Mouse (Mus musculus) 3T3-L1 (cell line): Measurements from ENCODE around the gene Aurkaip1.

ENCODE experiments used
- DNase-seq: peaks from one replicate; pipeline ENCODE4 v3.0.0-alpha.2; 2015; ENCODE audit warnings: low read depth, low spot score

The Aurkaip1 gene

DNA sequence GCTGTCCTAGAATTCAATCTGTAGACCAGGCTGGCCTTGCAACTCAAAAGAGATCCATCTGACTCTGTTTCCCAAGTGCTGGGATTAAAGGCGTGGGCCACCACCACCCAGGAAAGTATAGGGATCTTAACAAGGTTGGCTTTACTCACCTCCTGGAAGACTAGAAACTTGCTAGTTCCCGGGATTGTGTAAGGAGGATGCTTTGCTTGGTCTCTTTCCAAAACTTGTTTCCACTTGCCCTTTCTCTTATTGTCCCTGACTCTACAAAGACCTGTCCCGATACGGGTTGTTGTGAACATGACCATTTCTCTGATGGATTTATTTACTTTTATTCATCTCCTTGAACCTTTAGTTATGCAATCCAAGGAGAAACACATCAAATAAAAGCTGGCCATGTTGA lies 1.2 kb upstream of the Aurkaip1 start:
- DNase-seq: no peak

DNA sequence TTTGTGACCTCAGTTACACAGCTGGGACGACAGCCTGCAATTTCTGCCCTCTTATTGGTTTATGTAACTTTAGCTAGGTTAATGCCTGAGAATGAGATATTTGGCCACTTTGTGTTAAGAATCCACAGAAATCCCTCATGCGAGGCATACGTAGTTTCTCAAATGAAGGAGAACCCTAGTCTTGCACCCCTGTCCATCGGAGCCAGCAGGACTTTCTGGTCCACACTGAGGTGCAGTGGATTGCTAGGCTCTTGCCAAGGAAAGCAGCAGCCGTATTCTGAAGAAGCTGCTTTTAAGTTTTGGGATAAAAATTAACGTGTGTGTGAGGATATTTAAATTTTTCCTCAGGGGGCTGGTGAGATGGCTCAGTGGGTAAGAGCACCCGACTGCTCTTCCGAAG lies 476 bp upstream of the Aurkaip1 start:
- no peak for DNase-seq

DNA sequence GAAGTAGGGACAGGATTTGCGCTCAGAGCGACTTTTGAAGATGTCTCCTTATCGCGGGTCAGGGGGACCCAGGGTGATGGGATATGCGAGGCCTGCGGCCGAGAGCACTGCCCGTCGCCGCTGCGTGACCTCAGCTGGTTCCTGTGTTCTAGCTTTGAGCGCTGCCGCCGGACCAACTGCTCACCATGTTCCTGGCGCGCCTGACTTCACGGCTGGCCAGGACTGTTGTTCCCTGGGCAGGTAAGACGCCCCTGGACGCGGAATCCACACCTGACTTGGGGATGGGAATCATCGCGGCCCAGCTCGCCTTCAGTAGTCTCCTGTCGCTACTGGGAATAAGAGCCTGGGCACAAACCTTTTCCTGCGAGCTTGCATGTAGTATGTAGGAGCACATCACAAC lies 759 bp downstream of the Aurkaip1 start:
- DNase-seq: no peak

DNA sequence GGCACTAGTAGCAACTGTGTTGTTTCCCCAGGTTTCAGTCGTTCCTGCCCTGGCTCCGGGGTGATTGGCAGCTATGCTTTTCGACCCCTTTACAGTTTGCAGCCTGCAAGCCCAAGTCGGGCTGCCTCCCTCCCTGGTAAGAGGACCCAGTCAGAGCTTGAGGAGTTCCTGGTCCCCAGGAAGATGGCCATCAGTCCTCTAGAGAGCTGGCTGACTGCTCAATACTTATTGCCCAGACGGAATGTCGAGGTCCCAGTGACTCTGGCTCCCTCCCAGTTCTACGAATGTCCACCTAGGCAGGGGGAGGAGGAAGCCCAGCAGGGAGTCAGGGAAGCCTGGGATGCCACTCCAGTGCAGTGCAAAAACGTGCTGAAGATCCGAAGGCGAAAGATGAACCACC lies 1.2 kb downstream of the Aurkaip1 start:
- no peak for DNase-seq

DNA sequence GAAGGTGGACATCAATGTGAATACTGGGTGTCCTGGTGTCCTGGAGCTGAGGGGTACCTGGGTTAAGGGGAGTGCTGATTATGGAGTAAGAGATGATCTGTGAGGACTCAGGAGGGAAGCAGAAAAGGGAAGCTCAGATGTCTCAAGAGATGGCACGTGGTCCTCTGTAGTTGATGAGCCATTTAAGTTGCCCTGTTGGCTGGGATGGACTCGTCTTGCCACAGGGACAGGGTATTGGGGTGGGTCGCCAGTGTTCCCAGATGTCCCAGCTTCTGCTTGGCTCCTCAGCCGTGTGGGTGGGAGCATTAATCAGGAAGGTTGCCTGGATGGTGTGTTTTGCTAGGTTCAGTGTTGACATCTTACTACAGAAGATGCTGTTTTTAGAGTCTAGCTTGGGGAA lies 2.2 kb downstream of the Aurkaip1 start:
- DNase-seq: no peak

DNA sequence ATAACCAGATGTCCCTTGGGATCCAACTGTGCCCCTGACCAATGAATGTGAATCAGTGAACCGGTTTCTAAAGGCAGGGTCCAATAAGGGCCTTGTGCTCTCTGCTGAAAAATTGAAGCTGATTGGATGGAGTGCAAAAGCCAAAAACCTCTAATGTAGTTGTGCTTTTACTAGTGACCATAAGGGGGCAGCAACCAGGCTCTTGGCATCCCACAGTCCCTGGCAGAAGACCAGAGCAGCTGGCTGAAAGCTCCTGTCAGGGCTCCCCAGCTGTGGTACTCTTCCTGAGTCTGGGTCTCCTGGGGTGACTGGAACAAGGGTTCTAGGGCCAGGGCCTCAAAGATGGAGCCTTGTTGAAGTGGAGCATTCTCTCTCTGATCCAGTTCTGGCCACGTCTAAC lies 2.8 kb downstream of the Aurkaip1 start:
- DNase-seq: peak; percentile 92

DNA sequence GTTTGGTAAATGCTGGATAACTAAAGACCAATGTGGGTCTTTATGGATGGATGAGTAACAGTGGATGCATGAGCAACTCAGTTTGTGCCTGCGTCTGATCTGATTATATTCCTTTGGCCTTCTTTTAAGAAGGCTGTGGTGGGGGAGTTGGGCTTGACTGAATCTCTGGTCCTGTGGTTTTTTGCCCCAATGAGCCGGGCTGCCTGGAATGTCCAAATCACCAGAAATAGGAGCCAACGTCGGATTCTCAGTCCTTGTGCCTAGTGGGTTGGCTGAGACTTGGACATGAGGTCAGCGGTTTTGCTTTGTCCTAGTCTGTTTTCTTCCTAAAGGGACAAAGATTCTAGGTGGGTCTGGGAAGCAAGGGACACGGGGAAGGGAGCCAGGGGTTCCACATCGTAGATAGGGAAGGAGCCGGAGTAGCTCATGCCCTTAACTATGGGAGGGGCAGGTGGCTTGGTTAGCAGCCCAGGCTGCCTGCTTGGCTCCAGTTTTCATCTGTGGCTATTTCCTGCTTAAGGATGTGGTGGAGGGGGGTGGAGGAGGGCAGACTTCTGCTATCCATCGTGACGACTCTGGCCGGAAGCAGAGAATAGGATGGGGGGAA lies 6.4 kb downstream of the Aurkaip1 start:
- peak; percentile 84 for DNase-seq

DNA sequence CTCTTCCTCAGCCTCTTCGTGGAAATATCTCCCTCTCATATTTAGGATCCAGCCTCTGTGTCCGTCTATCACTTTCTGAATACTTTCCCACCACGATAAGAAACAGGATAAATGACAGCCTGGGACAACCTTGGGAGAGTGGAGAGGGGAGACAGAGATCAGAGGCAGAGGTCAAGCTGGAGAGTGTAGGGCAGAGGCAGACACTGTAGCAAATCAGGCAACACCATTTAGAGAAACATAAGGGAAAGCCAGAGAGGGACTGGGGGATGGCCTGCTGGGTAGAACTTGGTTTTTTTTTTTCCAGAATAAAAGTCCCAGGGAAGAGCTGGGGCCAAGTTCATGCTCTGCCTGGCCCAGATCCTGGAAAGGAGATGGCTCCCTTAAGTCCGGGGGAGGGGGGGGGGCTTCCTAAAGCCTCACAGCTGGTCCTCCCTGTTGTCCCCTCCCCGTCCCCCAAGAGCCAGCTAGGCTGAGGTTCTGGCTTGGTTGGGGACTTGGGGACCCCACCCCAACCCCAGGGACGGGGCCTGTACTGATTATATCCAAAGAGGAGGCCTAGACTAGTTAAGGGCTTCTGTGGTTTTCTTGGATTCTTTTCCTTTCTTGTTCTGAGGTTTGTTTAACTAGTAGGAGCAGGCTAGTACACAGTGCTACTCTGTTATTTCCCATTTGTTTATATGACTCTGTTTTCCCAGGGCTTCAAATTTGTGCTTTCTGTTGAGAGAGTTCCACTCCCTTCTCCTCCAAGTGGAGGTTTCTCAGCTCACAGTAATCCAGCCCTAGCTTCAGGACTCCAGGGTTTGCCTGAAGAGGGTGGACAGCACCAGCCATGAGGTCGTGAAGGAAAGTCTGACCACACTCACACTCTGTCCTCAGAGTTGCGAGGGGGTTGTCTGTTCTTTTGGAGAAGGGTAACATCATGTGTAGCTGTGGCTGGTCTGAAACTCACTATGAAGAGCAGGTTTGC lies 7.4 kb downstream of the Aurkaip1 start:
- DNase-seq: peak; percentile 58

DNA sequence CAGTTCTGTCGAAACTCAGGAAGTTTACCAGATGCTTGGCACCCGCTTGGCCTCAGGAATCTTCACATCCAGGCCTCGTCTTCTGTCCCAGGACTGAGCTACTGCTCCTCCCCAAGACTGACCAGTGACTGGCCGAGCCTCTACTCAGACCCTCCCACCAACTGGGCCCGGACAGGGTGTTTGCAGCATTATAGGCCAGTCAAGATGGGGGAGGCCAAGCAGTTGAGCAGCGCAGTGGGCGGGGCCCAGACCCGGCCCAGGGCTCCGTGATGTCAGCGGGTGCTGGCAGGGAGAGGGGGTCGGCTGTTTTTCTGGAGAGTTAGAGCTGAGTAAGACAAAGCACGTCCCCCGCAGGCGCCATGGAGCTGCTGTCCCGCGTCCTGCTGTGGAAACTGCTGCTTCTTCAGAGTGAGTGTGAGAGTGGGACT lies 8.4 kb downstream of the Aurkaip1 start, which contains the start of gene Mxra8:
Mxra8 (plus strand) TSS at position 198 of the 428 bp plus-strand sequence.
- peak; percentile 98 for DNase-seq

DNA sequence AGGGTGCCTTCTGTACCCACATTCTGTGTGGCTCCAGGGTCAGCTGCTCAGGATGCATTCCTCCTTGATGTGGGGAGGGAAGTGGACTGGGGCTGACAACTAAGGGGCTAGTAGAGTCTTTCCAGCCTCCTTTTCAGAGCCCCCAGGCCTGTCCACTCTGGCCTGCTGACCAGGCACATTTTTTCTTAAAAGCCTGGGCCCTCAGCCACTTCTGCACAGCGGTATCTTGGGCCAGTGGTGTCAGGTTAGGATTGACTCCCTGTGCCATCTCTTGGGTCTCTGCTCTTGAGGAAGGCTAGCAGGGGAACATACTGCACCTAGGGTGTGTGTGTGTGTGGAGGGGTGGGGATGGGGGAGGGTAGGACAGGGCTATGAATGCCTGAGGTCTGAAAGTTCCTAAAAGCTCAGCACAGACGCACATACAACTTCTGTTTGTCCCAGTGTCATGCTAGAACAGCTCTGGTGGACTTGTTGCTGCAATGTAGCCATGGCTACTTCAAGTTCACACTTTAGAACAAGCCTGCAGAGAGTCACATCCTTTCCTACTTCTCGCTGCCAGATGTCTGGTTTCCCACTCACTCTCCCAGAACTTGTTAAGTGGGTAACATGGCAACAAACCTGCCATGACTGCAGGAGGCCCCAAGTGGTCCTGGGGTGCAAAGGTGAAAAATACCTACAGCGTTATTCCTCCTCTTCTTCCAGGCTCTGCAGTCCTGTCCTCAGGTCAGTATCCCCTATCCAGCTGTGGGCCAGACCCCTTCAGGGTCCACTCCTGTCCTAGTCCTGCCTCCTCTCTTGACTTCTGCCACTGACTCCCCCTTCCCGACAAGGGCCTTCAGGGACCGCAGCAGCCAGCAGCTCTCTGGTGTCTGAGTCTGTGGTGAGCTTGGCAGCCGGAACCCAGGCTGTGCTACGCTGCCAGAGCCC lies 9.3 kb downstream of the Aurkaip1 start:
- peak; percentile 70 for DNase-seq

DNA sequence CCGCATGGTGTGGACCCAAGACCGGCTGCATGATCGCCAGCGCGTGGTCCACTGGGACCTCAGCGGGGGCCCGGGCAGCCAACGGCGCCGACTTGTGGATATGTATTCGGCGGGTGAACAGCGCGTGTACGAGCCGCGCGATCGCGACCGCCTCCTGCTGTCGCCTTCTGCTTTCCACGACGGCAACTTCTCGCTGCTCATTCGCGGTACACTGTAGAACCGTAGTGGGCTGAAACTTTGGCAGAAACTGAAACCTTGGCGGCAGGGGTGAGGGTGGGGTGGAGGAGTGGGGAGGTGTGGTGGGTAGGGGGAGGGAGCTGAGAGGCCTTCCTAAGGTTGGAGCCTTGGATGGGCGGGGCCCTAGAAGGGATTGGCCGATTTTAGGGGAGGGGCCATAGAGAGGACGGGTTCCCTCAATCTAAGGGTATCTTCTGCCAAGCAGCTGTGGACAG lies 10.0 kb downstream of the Aurkaip1 start:
- DNase-seq: peak; percentile 38

DNA sequence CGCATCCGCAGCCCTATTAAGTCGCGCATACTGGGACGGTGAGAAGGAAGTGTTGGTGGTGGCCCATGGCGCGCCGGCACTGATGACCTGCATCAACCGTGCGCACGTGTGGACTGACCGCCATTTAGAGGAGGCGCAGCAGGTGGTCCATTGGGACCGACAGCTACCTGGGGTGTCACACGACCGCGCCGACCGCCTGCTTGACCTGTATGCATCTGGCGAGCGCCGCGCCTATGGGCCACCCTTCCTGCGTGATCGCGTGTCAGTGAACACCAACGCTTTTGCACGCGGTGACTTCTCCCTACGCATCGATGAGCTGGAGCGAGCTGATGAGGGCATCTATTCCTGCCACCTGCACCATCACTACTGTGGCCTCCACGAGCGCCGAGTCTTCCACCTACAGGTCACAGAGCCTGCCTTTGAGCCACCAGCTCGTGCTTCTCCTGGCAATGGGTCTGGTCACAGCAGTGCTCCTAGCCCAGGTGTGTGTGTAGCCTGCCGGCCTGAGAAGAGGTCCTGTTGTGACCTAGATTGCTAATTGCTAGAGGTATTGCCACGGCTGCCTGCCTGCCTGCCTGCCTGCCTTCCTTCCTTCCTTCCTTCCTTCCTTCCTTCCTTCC lies 10.7 kb downstream of the Aurkaip1 start:
- DNase-seq: no peak

DNA sequence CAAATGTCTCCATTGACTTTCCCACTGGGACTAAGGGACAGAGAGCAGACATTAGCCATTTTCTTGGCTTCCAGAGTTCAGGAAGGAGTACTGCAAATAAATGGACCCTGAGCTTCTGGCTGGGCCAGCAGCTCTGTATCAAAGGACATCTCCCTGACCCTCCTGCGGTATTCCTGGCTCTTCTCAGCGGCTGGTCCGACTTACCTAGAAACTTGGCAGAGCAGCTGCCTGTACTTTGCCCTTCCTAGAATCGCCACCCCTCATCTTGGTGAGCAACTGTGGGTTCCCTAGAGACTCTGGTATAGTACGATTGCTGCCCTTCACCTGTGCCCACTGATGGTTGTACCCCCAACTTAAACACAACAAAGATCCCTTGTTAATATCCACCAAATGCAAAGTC lies 12.2 kb downstream of the Aurkaip1 start:
- DNase-seq: no peak

DNA sequence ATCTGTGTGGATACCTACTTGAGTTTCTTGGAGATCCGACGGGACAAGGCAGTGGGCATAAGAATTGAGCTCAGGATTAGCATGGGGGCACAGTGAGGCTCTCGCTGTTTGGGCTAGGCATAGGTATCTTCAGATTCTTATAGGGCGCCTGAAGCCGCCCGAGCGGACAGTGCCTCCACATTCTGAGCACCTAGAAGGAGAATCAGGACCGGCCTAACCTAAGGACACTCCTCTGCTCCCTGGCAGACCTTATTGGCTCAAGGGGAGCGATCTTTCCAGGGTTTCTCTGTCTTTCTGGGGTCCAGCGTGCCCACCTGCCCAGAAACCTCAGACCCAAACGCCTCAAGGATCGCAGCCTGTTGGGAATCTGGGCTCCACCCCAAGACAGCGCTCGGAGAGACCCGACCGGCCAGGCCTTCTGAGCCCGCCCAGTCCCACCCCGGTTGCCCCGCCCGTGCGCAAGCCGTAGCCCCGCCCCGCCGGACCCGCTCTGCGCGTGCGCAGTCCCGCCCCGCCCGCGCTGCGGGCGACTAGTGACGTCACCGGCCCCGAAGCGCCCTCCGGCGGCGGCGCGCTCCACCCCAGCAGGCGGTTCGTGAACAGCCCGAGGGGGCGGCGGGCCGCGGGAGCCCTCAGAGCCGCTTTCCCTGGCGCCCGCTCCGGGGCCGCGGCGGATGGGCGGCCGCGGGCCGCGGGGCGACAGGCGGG lies 16.0 kb downstream of the Aurkaip1 start, which contains the start of gene Dvl1:
Dvl1 (plus strand) TSS at position 532 of the 708 bp plus-strand sequence.
- DNase-seq: peak; percentile 73

DNA sequence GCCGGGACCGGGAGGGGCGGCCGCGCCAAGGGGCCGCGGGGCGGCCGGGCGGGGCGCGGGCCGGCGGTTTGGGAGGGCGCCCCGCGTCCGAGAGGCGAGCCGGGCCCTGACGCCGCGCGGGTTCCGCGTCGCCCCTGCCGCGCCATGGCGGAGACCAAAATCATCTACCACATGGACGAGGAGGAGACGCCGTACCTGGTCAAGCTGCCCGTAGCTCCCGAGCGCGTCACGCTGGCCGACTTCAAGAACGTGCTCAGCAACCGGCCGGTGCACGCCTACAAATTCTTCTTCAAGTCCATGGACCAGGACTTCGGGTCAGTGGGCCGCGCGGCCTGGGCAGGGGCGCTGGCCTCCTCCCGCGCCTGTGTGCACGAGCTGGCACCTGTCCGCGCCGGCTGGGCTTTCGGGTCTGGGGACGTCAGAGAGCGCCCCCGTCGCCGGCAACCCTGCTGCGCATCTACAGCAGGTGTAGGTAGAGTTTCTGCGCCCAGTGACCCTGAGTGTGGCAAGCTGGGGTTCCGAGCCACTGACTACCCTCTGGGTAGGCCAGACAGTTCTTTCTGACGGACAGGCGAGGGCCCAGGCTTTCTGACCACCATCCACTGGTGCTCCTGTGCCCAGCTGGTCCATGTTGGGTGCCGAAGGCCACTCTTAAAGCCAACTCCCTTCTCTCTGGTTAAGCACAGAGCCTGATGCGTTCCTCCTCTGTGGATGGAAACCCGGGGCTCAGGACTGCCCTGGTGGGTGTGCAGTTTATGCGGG lies 16.7 kb downstream of the Aurkaip1 start:
- DNase-seq: peak; percentile 49

DNA sequence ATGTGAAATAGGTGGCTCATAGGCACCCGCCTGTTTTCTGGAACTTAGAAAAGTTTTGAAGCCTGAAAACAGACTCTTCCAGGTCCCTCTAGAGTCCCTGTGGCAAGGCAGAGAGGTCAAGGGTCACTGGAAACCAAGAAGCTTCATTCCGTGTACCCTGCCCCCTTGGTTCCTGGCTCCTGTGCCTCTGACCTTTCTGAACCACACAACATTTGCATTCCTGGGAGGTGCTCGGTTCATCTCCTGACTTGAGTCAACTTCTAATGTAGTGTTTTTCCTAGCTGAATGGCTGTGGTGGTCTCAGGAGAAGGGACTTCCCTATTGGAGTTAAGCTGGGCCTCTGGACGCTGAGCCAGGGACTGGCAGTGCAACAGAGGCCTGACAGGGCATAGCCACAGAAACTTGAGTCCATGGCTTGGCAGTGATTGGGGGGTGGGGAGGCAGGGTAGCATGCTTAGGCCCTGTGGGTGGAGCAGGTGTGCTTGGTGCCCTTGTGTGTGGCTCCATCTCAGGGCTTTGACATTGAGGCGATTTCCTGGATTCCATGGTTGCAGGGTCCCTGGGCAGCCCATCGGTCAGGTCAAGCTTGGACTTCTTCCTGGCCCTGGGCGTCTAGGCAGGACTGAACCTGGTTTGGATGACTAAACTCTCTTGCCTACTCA lies 17.5 kb downstream of the Aurkaip1 start:
- no peak for DNase-seq

DNA sequence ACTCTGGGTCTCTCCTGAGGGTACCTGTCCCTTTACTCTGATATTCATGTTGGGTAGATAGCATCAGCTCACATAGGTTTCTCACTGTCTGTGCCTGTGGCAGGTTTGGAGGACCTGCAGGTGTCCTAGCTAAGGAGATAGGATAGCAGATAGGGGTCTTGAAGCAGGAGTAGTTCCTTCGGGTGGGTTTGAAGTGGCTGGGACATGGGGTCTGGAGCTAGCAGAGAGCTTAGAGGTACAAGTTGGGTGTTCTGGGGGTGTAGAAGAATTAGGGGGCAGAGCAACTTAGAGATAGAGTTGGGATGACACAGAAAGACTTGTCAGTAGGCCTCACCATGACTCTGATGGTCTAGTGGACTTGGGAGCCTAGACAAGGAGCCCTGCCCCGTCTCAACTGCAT lies 18.3 kb downstream of the Aurkaip1 start:
- DNase-seq: no peak

DNA sequence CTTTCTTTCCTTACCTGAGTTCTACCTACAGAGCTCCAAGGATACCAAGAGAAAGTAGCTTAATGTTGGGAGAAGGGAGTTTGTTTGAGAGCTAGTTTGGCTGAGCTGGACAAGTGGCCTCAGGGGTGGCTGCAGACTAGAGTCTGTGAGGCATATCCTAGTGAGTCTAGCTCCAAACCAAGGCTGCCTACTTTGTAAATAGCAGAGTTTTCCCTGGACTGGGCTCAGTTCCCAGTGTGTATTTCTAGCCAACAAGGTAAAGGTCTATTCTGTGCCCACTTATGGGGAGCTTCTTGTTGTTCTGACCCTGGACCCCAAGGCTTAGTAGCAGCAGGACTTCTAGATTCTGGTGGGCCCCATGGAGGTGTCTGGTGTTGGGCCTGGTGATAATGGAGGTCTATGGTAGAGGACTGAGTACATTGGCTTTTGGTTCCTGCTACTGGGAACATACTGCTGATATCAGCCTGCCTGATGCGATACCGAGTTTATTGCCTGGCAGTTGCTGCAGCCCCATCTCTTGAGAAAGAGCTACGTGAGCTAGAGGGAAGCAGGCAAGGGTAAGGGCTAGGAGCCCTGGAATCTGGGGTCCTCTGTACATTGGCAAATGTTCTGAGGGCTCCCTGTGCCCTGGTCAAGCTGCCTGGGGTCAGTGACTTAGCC lies 18.9 kb downstream of the Aurkaip1 start:
- no peak for DNase-seq

DNA sequence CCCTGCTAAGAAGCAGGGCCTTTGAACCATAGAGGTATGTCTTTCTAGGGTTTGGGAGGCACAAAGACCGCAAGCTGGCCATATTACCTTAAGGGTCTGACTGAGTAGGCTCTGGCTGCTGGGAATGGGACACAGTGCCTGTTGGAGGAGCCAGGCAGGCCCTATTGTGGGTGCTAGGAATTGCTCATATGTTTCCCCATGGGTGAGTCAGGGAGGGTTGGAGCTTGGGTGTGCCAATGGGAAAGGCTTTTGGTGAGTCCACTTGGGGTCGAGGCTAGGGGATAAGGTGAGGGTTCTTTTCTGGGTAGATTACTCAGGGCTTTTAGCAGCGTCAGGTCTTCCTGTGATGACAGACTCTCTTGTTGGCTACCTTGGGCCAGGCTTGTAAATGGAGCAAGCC lies 20.3 kb downstream of the Aurkaip1 start:
- peak; percentile 43 for DNase-seq
